24 mouse cellular contexts compared by ENCODE assay signal in the genomic region with DNA sequence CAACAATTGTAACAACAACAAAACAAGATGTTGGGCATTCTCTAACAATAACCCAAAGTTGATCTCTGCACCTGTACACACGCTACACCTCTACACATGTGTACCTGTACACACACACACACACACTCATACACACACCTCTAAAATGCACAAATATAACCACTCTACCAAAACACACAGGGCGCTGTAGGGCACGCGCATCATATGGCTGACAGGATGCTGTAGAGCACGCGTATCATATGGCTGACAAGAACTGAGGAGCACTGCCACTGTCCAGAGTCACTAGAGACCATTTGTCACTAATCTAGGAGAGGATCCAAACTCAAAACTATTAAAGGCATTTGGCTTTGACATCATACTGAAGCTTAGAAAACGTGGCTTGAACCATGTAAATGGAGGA. TPM values are rescaled to one million over a fixed set of nuclear protein-coding genes. Genes with fewer than 3 reads are reported as not detected.
DNase-seq lines count a peak whose midpoint lies in the region; ATAC-seq and TF ChIP-seq lines count a peak whose summit lies in the region.
"Had no signal": no experiment of that assay in that cellular context is flagged by ENCODE, and none has a peak within 500 bp of the region (broad histone marks: within the 10 kb centered on the region; RNA-seq: fewer than 3 reads in every experiment).

No protein-coding gene starts in this region.

- 83% methylated on average over 7 of the region's 7 CpGs for WGBS in heart, embryonic 11.5 days (ENCODE audit: insufficient replicate concordance)
- WGBS in intestine, embryonic 14.5 days, result 86% methylated on average over 7 of the region's 7 CpGs
- 88% methylated on average over 7 of the region's 7 CpGs for WGBS in intestine, postnatal 0 days

- no peaks in the 10 kb centered on the region for H3K27me3 ChIP-seq in heart, embryonic 11.5 days (ENCODE audit: control insufficient read depth, insufficient read depth, low read length)
- no peaks in the 10 kb centered on the region for H3K27me3 ChIP-seq in intestine, embryonic 14.5 days (replicated peaks; ENCODE audit: control insufficient read depth, insufficient read depth, low read length)
- H3K27me3 ChIP-seq in intestine, postnatal 0 days (replicated peaks; ENCODE audit: control insufficient read depth, insufficient read depth, low read length), result no peaks in the 10 kb centered on the region
- H3K27me3 ChIP-seq: CH12.LX; embryonic facial prominence, embryonic 12.5 days; forebrain, embryonic 12.5 days had no signal

- H3K4me3 ChIP-seq in heart, embryonic 11.5 days (ENCODE audit: low read depth, low read length), result no peak overlapping the region
- H3K4me3 ChIP-seq in intestine, embryonic 14.5 days (ENCODE audit: low read depth, low read length), result no peak overlapping the region
- H3K4me3 ChIP-seq in intestine, postnatal 0 days (ENCODE audit: low read depth, low read length), result no peak overlapping the region
- H3K4me3 ChIP-seq: embryonic facial prominence, embryonic 10.5 days; embryonic facial prominence, embryonic 12.5 days; erythroblast, embryonic 14.5 days; forebrain, embryonic 10.5 days; forebrain, embryonic 12.5 days had no signal

- H3K4me1 ChIP-seq in heart, embryonic 11.5 days (ENCODE audit: control insufficient read depth, insufficient read depth, low read length), result no peaks in the 10 kb centered on the region
- H3K4me1 ChIP-seq in intestine, embryonic 14.5 days (replicated peaks; ENCODE audit: control insufficient read depth, insufficient read depth, low read length), result no peaks in the 10 kb centered on the region
- H3K4me1 ChIP-seq in intestine, postnatal 0 days (replicated peaks; ENCODE audit: control insufficient read depth, insufficient read depth, low read length), result no peaks in the 10 kb centered on the region
- H3K4me1 ChIP-seq: forebrain, embryonic 12.5 days had no signal

- no peaks in the 10 kb centered on the region for H3K9me3 ChIP-seq in heart, embryonic 11.5 days (replicated peaks; ENCODE audit: control insufficient read depth, low read length)
- no peaks in the 10 kb centered on the region for H3K9me3 ChIP-seq in intestine, embryonic 14.5 days (ENCODE audit: control insufficient read depth, low read length)
- H3K9me3 ChIP-seq in intestine, postnatal 0 days (ENCODE audit: control insufficient read depth), result no peaks in the 10 kb centered on the region
- H3K9me3 ChIP-seq: embryonic facial prominence, embryonic 10.5 days; embryonic facial prominence, embryonic 12.5 days; forebrain, embryonic 10.5 days; forebrain, embryonic 12.5 days; G1E had no signal

- ATAC-seq in heart, embryonic 11.5 days (replicated peaks; ENCODE audit: insufficient number of reproducible peaks, low FRiP score, low TSS enrichment), result no peak
- ATAC-seq in intestine, embryonic 14.5 days (replicated peaks; ENCODE audit: low FRiP score, low TSS enrichment, low read depth), result no peak
- ATAC-seq in intestine, postnatal 0 days, result no peak
- ATAC-seq: CD4-positive, CD25-positive, alpha-beta regulatory T cell, adult 4 months; forebrain, embryonic 14.5 days; forebrain, embryonic 16.5 days had no signal

- H3K9ac ChIP-seq in heart, embryonic 11.5 days (ENCODE audit: low read depth, low read length), result no peak overlapping the region
- no peak overlapping the region for H3K9ac ChIP-seq in intestine, embryonic 14.5 days (ENCODE audit: low read length)
- no peak overlapping the region for H3K9ac ChIP-seq in intestine, postnatal 0 days (ENCODE audit: low read depth, low read length)
- H3K9ac ChIP-seq: embryonic facial prominence, embryonic 12.5 days; forebrain, embryonic 12.5 days had no signal

- no peak overlapping the region for H3K27ac ChIP-seq in heart, embryonic 11.5 days (ENCODE audit: low read depth, low read length)
- H3K27ac ChIP-seq in intestine, embryonic 14.5 days (ENCODE audit: low read depth), result no peak overlapping the region
- H3K27ac ChIP-seq in intestine, postnatal 0 days (ENCODE audit: low read depth, low read length), result no peak overlapping the region
- H3K27ac ChIP-seq: embryonic facial prominence, embryonic 10.5 days; embryonic facial prominence, embryonic 12.5 days; forebrain, embryonic 10.5 days; forebrain, embryonic 12.5 days had no signal

- peak; percentile 76 for DNase-seq in heart, adult 11 months
- DNase-seq in intestine, embryonic 14.5 days (ENCODE audit: low spot score), result peak; percentile 42
- no peak for DNase-seq in right cerebral cortex, postnatal 10 days (ENCODE audit: low spot score in 2 of 2)
- DNase-seq: adrenal gland, adult 2 months; adrenal gland, postnatal 10 days; adrenal gland, postnatal 25 days; B cell, adult 2 months; cerebellum, adult 11 months; cerebellum, adult 2 months; cerebellum, adult 9-10 months; cerebellum, postnatal 10 days; cerebellum, postnatal 25 days had no signal

- no peak overlapping the region for H3K4me2 ChIP-seq in heart, embryonic 11.5 days
- no peak overlapping the region for H3K4me2 ChIP-seq in intestine, embryonic 14.5 days (ENCODE audit: low read length)
- no peak overlapping the region for H3K4me2 ChIP-seq in intestine, postnatal 0 days (replicated peaks; ENCODE audit: low read depth)
- H3K4me2 ChIP-seq: embryonic facial prominence, embryonic 12.5 days; forebrain, embryonic 12.5 days had no signal

- H3K36me3 ChIP-seq in heart, embryonic 11.5 days (ENCODE audit: control insufficient read depth, insufficient read depth, low read length), result no peaks in the 10 kb centered on the region
- no peaks in the 10 kb centered on the region for H3K36me3 ChIP-seq in intestine, embryonic 14.5 days (ENCODE audit: control insufficient read depth, insufficient read depth, low read length)
- no peaks in the 10 kb centered on the region for H3K36me3 ChIP-seq in intestine, postnatal 0 days (ENCODE audit: control insufficient read depth, insufficient read depth)
- H3K36me3 ChIP-seq: embryonic facial prominence, embryonic 10.5 days; embryonic facial prominence, embryonic 12.5 days; forebrain, embryonic 10.5 days; forebrain, embryonic 12.5 days; G1E had no signal

- TF ChIP-seq CTCF in intestine, postnatal 0 days (IDR thresholded peaks at IDR 0.05; ENCODE audit: low read depth), result no peak

RNA-seq across cellular contexts. Expression of gene Pld1, which starts 35.4 kb away (rescaled TPM):
- 5.9 TPM in 2 replicates for polyA plus RNA-seq in heart, embryonic 11.5 days (2014; fragmentation: Nextera tagmentation; extraction: Ambion mirVana)
- polyA plus RNA-seq in intestine, embryonic 14.5 days (2014; fragmentation: Nextera tagmentation; extraction: Ambion mirVana), result 7.9 and 8.2 TPM in 2 replicates
- polyA plus RNA-seq in intestine, postnatal 0 days (2015; fragmentation: Nextera tagmentation; extraction: Ambion mirVana), result 18.1 and 19.2 TPM in 2 replicates
- polyA plus RNA-seq: erythroblast, embryonic 14.5 days; G1E had no signal

Comparison
In these comparisons a context has a peak if more than half of its experiments do, and no peak if none do; other contexts are left out.
1. DNase-seq: peak in heart, adult 11 months (single experiment) and intestine, embryonic 14.5 days (single experiment); none in right cerebral cortex, postnatal 10 days (0 of 2).